Mouse (Mus musculus) myocyte (in vitro differentiated cells): ENCODE results near the gene Upp2. TPM values are rescaled to one million over a fixed set of nuclear protein-coding genes. Genes with fewer than 3 reads are reported as not detected.

Source experiments
- H3K27me3 ChIP-seq: one replicate; pipeline ENCODE4 v1.6.1; 2011; ENCODE audit not compliant: control insufficient read depth, insufficient read depth, insufficient read length
- H3K36me3 ChIP-seq: one replicate; pipeline ENCODE4 v1.6.1; 2011; ENCODE audit not compliant: control insufficient read depth, insufficient read depth
- H3K4me2 ChIP-seq: one replicate; pipeline ENCODE4 v1.6.1; 2011; ENCODE audit warnings: low read depth, control low read depth
- H3K4me3 ChIP-seq: one replicate; pipeline ENCODE4 v1.5.1; 2011; ENCODE audit warnings: mild to moderate bottlenecking, control low read depth, moderate library complexity
- H3K79me2 ChIP-seq: one replicate; pipeline ENCODE4 v1.6.1; 2011; ENCODE audit not compliant: control insufficient read depth, insufficient read depth
- H3ac ChIP-seq: one replicate; pipeline ENCODE4 v1.6.1; 2011; ENCODE audit not compliant: control insufficient read depth, insufficient read length
- CEBPB ChIP-seq: IDR thresholded peaks from 2 replicates; pipeline ENCODE4 v1.6.1; 2011; ENCODE audit warnings: mild to moderate bottlenecking, moderate library complexity; ENCODE audit not compliant: poor library complexity, insufficient read depth, severe bottlenecking
- E2F4 ChIP-seq: IDR thresholded peaks from one replicate; pipeline ENCODE4 v1.6.1; 2011; ENCODE audit warnings: mild to moderate bottlenecking, control low read depth, moderate library complexity; ENCODE audit not compliant: insufficient read depth
- MAX ChIP-seq: IDR thresholded peaks from one replicate; pipeline ENCODE4 v1.6.1; 2011; ENCODE audit warnings: low read depth, mild to moderate bottlenecking, control low read depth
- MYOD1 ChIP-seq, 3 experiments: IDR thresholded peaks; one replicate each; pipeline ENCODE4 v1.6.1; 2011; ENCODE audit warnings: control low read depth in 2 of 3, low read depth in 2 of 3, mild to moderate bottlenecking in 2 of 3, moderate library complexity in 1 of 3; ENCODE audit not compliant: insufficient read length in 2 of 3, control insufficient read depth in 1 of 3
- MYOG ChIP-seq, 3 experiments: IDR thresholded peaks; one replicate each; pipeline ENCODE4 v1.6.1; 2011; ENCODE audit warnings: control low read depth in 2 of 3, low read depth in 2 of 3, mild to moderate bottlenecking in 2 of 3; ENCODE audit not compliant: insufficient read length in 2 of 3, control insufficient read depth in 1 of 3, insufficient read depth in 1 of 3
- POLR2A ChIP-seq: IDR thresholded peaks from one replicate; pipeline ENCODE4 v1.6.1; 2011; ENCODE audit warnings: low read depth, mild to moderate bottlenecking, control low read depth, moderate library complexity; ENCODE audit not compliant: insufficient read length
- POLR2AphosphoS2 ChIP-seq: IDR thresholded peaks from one replicate; pipeline ENCODE4 v1.6.1; 2011; ENCODE audit warnings: low read depth, control low read depth; ENCODE audit not compliant: insufficient read length
- REST ChIP-seq: IDR thresholded peaks from one replicate; pipeline ENCODE4 v1.6.1; 2011; ENCODE audit warnings: mild to moderate bottlenecking, control low read depth, moderate library complexity; ENCODE audit not compliant: insufficient read depth, insufficient read length
- SRF ChIP-seq: IDR thresholded peaks from one replicate; pipeline ENCODE4 v1.6.1; 2011; ENCODE audit warnings: low read depth; ENCODE audit not compliant: control insufficient read depth, insufficient read length
- TCF12 ChIP-seq: IDR thresholded peaks from one replicate; pipeline ENCODE4 v1.6.1; 2011; ENCODE audit warnings: mild to moderate bottlenecking, control low read depth; ENCODE audit not compliant: poor library complexity, insufficient read depth, severe bottlenecking
- TCF3 ChIP-seq: IDR thresholded peaks from one replicate; pipeline ENCODE4 v1.6.1; 2011; ENCODE audit warnings: low read depth, control low read depth; ENCODE audit not compliant: insufficient read length
- USF1 ChIP-seq: IDR thresholded peaks from one replicate; pipeline ENCODE4 v1.6.1; 2011; ENCODE audit warnings: low read depth, mild to moderate bottlenecking, control low read depth, moderate library complexity
- polyA plus RNA-seq: library from polyadenylated mRNA; unstranded; fragments of >200 nt; fragmentation: generic; extraction: Trizol; gene quantifications from one replicate; pipeline ENCODE4 v1.2.1, GENCODE M21; 2012; ENCODE audit warnings: missing spikeins

Gene Upp2
- polyA plus RNA-seq, 1 experiment: 8.3 TPM

DNA sequence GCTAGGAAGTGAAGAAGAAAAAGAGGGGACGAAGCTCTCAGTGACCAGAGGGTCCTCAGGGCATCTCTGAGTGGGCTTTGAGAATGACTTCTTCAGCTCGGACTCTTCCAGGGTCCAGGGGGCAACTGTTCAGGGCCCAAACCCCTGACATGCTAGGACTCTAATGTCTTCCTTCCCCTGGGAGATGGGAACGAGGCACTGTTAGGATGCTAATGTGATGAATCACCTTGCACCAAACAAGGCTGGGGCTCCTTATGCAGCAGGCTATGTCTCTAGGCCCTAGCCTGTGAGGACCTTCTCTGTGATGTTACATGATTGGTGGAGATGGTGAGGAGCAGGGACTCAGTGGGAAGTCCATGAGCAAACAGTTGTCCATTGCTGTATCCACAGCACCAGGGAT lies 114.3 kb downstream of the Upp2 start:
- no peaks in the 10 kb centered on the region for H3K79me2 ChIP-seq
- H3K4me2 ChIP-seq: no peak overlapping the region
- no peak overlapping the region for H3ac ChIP-seq
- no peaks in the 10 kb centered on the region for H3K36me3 ChIP-seq
- no peak overlapping the region for H3K4me3 ChIP-seq
- TF ChIP-seq MYOD1 (IDR thresholded peaks at IDR 0.05; ENCODE audit: control insufficient read depth in 1 of 3, insufficient read length in 2 of 3, low read depth in 2 of 3) (no peak), CEBPB (no peak), REST (no peak), E2F4 (no peak), POLR2AphosphoS2 (no peak), MYOG (IDR thresholded peaks at IDR 0.05; ENCODE audit: control insufficient read depth in 1 of 3, insufficient read depth in 1 of 3, insufficient read length in 2 of 3, low read depth in 2 of 3) (no peak), MAX (no peak), TCF3 (no peak), TCF12 (no peak), USF1 (no peak), POLR2A (no peak), SRF (no peak)
- H3K27me3 ChIP-seq: no peaks in the 10 kb centered on the region

DNA sequence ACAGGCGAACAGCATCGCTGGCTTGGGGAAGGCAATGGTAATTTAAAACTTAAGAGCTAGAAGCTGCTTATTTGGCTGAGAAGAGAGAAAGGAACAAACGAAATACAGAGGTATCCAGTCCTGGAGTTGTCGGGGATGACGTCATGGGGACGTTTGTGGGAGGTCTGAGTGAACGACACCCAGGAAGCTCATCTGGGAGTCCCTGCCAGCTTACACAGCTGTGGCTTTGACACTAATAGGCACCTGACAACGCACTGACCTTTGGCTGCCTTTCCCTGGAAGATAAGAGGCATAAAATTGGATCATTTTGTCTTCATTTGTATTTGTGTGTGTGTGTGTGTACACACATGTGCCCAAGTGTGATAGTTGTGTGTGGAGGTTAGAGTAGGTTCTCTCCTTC lies 130.4 kb downstream of the Upp2 start:
- Histone ChIP-seq H3K4me2 (no peak overlapping the region), H3ac (no peak overlapping the region), H3K36me3 (no peaks in the 10 kb centered on the region), H3K27me3 (peaks cover 6% of the 10 kb centered on the region), H3K4me3 (no peak overlapping the region), H3K79me2 (no peaks in the 10 kb centered on the region)
- TF ChIP-seq MYOG (IDR thresholded peaks at IDR 0.05; ENCODE audit: control insufficient read depth in 1 of 3, insufficient read depth in 1 of 3, insufficient read length in 2 of 3, low read depth in 2 of 3): no peak
- TF ChIP-seq MAX: no peak
- no peak for TF ChIP-seq MYOD1 (IDR thresholded peaks at IDR 0.05; ENCODE audit: control insufficient read depth in 1 of 3, insufficient read length in 2 of 3, low read depth in 2 of 3)
- TF ChIP-seq USF1: no peak
- no peak for TF ChIP-seq E2F4
- no peak for TF ChIP-seq TCF3

DNA sequence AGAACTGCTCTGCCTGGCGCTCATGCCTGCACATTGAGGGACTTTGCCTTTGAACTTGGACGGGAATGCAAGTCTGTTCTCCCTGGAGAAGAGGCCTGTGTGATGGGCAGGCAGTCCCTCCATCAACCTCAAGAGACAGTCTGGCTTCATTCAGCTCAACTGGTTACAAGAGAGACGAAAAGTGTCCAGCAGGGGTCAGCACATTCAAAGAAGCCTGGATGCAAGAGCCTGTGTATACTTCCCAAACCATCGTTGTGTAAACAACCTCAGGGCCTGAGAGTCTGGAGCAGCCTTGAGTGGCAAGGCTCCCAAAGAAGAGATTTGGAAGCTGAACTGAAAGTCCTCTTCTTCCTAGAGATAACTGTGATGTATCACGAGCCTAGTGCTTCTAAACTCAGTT lies 132.8 kb downstream of the Upp2 start:
- Histone ChIP-seq H3K36me3 (no peaks in the 10 kb centered on the region), H3ac (no peak overlapping the region), H3K4me3 (no peak overlapping the region), H3K27me3 (peaks cover 6% of the 10 kb centered on the region), H3K4me2 (no peak overlapping the region), H3K79me2 (no peaks in the 10 kb centered on the region)
- TF ChIP-seq POLR2A (no peak), MYOG (IDR thresholded peaks at IDR 0.05; ENCODE audit: control insufficient read depth in 1 of 3, insufficient read depth in 1 of 3, insufficient read length in 2 of 3, low read depth in 2 of 3) (no peak), USF1 (no peak), REST (no peak), TCF3 (no peak), E2F4 (no peak), TCF12 (no peak), SRF (no peak), MYOD1 (IDR thresholded peaks at IDR 0.05; ENCODE audit: control insufficient read depth in 1 of 3, insufficient read length in 2 of 3, low read depth in 2 of 3) (no peak)

DNA sequence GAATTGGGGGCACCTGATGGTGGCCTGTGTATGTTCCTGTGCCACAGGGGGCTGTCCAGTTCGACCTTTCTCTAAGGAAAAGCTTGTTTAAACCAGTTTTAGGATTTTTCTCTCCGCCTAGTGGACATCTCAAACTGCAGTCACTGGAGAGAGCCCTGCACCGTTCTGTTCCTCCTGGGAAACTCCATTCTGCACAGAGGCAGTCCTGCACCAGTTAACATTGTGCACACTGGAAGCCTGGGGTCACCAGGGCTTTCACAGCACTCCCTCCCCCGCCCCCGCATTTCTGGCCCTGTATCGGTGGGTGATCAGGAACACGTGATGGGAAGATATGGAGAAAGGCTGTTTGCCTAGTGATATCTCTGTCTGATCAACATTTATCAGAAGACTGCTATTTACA lies 133.3 kb downstream of the Upp2 start:
- no peaks in the 10 kb centered on the region for H3K36me3 ChIP-seq
- no peak overlapping the region for H3K4me2 ChIP-seq
- no peak for TF ChIP-seq MAX
- TF ChIP-seq MYOG (IDR thresholded peaks at IDR 0.05; ENCODE audit: control insufficient read depth in 1 of 3, insufficient read depth in 1 of 3, insufficient read length in 2 of 3, low read depth in 2 of 3): no peak
- TF ChIP-seq TCF3: no peak
- TF ChIP-seq E2F4: no peak
- no peak for TF ChIP-seq MYOD1 (IDR thresholded peaks at IDR 0.05; ENCODE audit: control insufficient read depth in 1 of 3, insufficient read length in 2 of 3, low read depth in 2 of 3)
- TF ChIP-seq SRF: no peak
- TF ChIP-seq USF1: no peak
- TF ChIP-seq CEBPB: no peak
- TF ChIP-seq POLR2AphosphoS2: no peak
- no peak for TF ChIP-seq REST
- H3K4me3 ChIP-seq: no peak overlapping the region
- H3K27me3 ChIP-seq: peaks cover 6% of the 10 kb centered on the region
- H3ac ChIP-seq: no peak overlapping the region
- no peaks in the 10 kb centered on the region for H3K79me2 ChIP-seq

DNA sequence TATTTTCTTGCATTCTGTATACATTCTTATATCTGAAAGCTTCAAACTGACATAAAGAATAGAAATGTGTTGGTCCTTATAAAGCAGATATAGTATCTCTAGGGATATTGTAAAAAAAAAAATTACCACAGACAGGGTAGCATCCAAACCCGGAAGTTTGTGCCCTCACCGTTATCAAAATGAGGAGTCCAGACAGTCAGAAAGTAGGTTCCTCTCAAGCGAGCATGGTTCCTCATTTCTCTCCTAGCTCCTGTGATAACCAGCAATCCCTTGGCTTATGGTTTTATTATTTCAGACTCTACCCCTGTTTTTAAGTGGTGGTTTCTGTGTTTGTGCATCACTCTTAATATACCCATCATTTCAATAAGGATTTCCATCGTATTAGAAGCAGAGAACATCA lies 134.5 kb downstream of the Upp2 start:
- Histone ChIP-seq H3K4me2 (no peak overlapping the region), H3K36me3 (no peaks in the 10 kb centered on the region), H3K4me3 (no peak overlapping the region), H3ac (no peak overlapping the region), H3K79me2 (no peaks in the 10 kb centered on the region), H3K27me3 (peaks cover 6% of the 10 kb centered on the region)
- no peak for TF ChIP-seq TCF12
- TF ChIP-seq MYOG (IDR thresholded peaks at IDR 0.05; ENCODE audit: control insufficient read depth in 1 of 3, insufficient read depth in 1 of 3, insufficient read length in 2 of 3, low read depth in 2 of 3): no peak
- no peak for TF ChIP-seq POLR2A
- TF ChIP-seq CEBPB: no peak
- no peak for TF ChIP-seq E2F4
- no peak for TF ChIP-seq POLR2AphosphoS2
- no peak for TF ChIP-seq SRF
- TF ChIP-seq USF1: no peak
- no peak for TF ChIP-seq MYOD1 (IDR thresholded peaks at IDR 0.05; ENCODE audit: control insufficient read depth in 1 of 3, insufficient read length in 2 of 3, low read depth in 2 of 3)
- no peak for TF ChIP-seq TCF3
- TF ChIP-seq MAX: no peak
